Mouse (Mus musculus): ENCODE measurements at regions not wholly inside any gene's neighbourhood (a gene's known extent, or its start where the extent isn't known, plus 50 kb on each side); places are given as distances from the start of the nearest gene placed in this dataset.

DNA sequence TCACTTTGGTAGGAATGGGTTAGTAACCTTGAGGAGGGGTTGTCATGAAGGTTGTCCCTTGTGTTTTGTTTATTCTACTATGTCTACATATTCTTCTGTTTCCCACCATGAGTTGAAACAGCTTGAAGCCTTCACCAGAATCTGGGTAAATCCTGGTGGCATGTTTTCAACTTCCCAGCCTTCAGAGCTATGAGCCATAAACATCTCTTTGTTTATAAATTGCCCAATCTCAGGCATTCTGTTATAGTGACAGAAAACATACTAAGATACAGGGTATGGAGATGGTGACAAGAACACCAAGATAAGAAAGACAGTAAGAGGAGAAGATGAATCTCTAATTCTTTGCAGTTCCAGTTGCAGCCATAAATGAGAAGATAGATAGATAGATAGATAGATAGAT is 396.5 kb downstream of the Tns1 start:
- no peak for DNase-seq (ENCODE audit: low read depth)

GRCm38 (mm10) chr1:73726658-73727057 is 397.6 kb downstream of the Tns1 start:
- DNase-seq (ENCODE audit: low read depth), result no peak

GRCm38 (mm10) chr1:73725486-73725885 is 398.8 kb downstream of the Tns1 start:
- no peak for DNase-seq (ENCODE audit: low read depth)

- no peak for DNase-seq (ENCODE audit: low read depth)
These were observed 399.7 kb downstream of the Tns1 start for GRCm38 (mm10) chr1:73724551-73724950.

DNA sequence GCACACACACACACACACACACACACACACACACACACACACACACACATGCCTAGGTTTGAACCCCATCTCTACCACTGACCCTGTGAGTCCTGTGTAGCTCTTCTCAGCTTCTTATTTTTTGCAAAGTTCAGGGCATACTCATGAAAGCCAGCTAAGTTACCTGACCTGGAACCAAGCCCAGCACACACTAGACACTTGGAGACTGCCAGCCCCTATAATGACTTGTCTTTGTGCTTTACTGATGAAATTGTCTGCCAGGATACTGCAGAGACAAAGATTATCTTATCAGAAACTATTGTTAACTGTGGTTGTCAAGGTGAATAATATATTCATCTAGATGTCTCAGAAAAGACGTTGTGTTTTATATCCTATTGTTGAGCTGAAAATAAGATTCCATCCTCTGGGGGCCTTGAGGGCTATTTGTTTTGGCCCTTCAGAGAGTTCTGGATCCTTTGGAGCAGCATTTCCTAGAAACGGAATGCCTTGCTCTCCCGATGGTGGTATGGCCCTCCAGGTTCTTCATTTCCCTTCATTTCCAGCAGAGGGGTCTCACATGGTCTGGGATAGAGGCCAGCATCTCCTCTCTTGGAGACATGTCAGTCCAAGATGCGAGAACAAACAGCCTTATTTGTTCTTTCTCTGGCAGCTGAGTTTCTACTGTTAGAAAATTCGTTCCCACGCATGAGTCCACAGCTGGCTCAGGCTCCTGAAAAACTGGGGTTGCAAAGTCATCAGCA is 402.6 kb downstream of the Tns1 start:
- DNase-seq (ENCODE audit: low read depth), result no peak

DNA sequence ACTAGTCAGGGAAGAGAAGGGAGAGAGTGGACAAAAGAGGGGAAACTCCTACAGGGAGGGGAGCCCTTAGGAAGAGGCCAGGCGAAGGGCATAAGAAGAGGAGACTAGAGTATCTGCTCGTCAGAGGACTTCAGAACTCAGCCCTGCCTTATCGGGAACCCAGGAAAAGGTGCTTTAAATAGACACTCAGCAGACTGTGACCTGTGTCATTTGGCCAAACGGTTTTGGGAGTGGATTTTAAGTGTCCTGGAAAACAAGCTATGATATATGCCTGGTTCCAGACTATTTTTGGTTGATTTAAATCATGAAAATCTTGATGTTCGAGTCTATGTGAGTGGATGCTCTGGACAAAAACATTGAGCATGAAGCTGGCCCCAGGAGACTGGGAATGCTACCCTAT is 405.8 kb downstream of the Tns1 start:
- DNase-seq (ENCODE audit: low read depth), result no peak

DNA sequence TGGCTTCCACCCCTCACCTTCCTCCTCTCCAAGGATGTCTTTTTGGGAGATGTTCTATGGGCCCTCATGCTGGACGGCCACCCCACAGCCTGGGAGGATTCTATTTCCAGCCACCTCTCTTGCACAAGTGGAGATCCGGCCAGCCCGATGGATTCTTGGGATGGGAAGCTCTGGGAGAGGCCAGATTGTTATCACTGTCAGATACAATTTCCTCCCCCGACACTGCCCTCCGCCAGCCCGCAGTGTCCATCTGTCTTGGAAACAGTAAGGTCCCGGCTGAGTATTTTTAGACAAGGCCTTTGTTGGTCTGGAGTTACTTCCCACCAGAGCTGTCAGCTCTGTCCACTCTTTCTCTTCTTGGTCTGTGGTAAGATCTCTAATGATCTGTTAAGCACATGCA is 406.8 kb downstream of the Tns1 start:
- no peak for DNase-seq (ENCODE audit: low read depth)

- DNase-seq (ENCODE audit: low read depth), result no peak
These were observed 407.3 kb downstream of the Tns1 start for GRCm38 (mm10) chr1:73716901-73717300.

GRCm38 (mm10) chr1:73715571-73715970 is 408.7 kb downstream of the Tns1 start:
- DNase-seq (ENCODE audit: low read depth), result no peak

GRCm38 (mm10) chr1:73702428-73702842 is 421.8 kb downstream of the Tns1 start:
- DNase-seq (ENCODE audit: low read depth), result no peak

DNA sequence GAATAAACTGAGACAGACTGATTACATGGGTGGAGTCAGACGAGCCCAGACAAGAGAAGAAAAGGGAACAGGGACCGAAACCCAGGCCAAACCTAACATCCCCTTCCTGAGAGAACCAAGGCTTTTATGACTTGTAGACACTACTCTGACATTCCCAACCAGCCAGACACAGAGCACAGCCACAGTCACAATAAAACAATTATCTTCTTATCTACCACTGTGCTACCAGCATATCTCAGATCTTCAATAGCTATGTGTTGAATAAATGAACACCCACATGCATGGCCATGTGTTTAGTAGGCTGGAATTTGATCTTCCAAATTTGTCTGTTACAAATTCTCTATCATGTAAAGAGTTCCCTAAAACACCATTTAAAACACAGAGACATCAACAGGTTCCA is 430.7 kb downstream of the Tns1 start:
- no peak for DNase-seq (ENCODE audit: low read depth)

GRCm38 (mm10) chr1:73685734-73686133 is 438.5 kb downstream of the Tns1 start:
- DNase-seq (ENCODE audit: low read depth), result no peak

- no peak for DNase-seq (ENCODE audit: low read depth)
These were observed 439.2 kb downstream of the Tns1 start for GRCm38 (mm10) chr1:73685066-73685465.

DNA sequence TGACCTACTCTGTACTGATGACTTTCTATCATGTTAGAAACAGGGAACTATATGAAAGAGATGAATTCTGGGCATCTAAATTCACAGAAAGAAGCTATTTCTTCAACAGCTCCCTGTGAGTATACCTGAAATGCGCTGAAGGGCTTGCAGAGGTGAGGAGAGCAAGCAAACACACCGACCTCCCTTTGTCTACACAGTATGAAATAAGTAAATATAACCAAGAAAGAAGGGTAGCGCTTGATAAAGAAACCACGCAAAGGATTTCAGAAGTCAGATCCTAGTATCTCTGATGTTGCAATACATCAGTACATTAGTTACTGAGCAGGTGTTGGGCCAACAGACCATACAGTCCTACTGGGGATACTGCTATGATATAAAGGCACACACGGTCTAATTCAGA is 440.1 kb downstream of the Tns1 start:
- DNase-seq (ENCODE audit: low read depth), result no peak

DNA sequence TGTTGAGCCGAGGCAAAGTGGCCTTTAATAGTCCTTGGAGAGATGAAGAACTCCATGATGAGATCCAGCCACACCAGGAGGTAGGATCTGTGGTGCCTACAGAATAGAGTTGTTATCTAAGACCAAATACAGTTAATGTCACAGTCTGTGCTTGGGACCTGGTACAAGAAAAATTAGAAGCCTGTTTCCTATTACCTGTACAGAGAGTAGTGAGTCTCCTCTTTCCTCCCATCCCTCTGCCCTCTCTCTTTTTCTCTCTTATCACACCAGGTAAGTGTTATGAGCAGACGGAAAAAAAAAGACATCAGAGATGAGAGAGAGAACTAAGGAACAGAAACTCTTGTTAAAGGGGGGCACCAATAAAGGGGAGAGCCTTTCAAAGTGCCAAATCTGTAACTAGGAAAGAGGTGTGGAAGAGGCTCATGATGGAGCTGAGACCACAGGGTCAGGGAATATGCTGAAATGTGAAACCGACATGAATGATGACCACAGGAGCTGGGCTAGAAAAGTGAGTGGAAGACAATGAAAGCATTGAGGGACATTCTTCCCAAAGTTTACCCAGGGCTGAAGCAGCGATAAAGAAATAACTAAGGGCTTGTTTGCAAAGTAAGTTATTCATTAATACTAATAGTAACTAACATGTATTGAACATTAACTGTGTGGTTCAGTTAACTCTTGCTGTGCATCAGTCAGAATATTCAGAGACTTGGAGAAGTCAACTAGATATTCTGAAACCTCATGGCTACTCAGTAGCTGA is 440.9 kb downstream of the Tns1 start:
- no peak for DNase-seq (ENCODE audit: low read depth)

DNA sequence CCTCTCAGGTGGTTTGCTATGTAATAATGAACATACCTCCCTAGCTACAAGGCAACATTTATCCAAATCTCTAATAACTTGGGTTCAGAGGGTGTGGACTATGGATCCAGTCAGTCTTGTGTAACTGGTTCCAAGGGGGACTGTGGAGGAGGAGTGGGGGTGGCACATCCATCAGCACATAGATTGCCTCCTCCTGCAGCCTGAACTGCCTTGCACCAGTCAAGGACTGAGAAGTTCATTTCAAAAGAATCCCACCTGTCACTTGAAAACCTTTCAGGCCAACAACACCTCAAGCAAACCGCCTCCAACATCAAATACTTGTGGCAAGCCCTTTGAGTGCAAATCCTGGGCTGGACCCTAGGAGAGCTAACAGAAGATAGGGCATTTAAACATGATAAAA is 442.6 kb downstream of the Tns1 start:
- DNase-seq (ENCODE audit: low read depth), result no peak

DNA sequence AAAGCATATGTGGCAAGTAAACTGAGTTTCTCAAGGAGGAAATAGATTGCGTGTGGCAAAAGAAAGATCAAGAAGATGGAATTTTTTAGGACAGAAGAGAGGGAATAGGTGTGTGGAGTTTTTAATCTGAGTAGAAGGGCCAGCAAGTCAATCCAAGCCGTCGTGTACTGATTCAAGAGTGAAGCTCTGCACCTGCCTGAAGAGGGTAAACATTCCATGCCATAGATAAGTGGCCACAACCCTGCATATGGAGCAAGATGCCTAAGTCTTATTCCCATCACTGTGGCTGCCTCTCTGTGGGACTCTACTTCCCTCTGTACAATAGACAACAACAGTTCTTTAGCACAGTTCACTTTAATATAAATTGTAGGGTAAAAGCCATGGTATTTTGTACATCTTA is 443.4 kb downstream of the Tns1 start:
- DNase-seq (ENCODE audit: low read depth), result no peak

- no peak for DNase-seq (ENCODE audit: low read depth)
These were observed 450.4 kb downstream of the Tns1 start for GRCm38 (mm10) chr1:73673851-73674235.

DNA sequence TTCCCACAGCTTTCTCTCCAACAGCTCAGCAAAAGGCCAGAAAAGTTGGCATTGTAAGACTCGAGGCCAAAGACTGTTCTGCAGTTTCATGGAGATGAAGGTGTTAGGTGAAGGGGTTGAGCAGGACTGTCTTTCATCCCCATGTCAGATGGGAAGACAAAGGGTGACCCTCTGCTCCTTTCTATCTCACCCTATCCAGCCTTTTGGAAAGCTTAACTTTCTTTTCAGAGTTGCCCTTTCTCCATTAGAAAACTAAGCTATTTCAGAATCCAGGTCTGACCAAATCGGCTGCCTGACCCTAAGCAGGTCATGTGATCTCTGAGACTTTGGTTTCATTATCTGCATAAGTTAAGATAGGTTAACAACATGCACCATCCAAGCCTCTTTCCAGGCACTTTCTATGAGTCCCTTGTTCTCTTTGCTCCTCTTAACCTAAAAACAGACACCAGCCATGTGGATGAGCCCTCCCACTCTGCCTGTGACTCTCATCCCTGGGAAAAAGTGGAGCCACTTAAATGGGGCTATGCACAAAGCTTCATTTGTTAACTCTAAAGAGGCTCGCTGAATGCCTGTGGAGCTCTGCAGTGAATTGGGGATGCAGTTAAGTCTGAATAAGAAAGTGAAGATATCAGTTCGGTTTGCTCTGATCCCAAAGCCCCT is 450.9 kb downstream of the Tns1 start:
- DNase-seq (ENCODE audit: low read depth), result no peak

GRCm38 (mm10) chr1:73672239-73672638 is 452.0 kb downstream of the Tns1 start:
- no peak for DNase-seq (ENCODE audit: low read depth)

GRCm38 (mm10) chr1:73668691-73669090 is 455.6 kb downstream of the Tns1 start:
- DNase-seq (ENCODE audit: low read depth), result no peak

DNA sequence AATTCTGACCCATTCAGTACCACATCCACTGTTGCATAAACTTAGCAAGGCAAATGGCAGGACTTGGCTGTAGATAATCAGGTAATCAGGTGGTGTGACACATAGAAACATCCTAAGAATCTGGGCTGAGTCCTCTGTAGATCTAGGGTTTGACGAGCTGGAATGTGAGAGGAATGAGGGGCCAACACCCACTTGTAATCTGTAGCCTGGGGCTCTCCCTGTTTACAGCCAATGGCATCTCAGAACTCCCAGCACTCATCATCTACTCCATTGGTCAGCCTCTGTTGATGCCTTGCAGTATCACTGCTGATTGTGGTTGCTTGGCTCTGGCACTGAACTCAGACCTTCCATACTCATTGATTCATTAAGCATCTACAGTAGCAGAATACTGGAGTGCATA is 460.7 kb downstream of the Tns1 start:
- DNase-seq (ENCODE audit: low read depth), result no peak

- no peak for DNase-seq (ENCODE audit: low read depth)
These were observed 479.2 kb downstream of the Tns1 start for GRCm38 (mm10) chr1:73645011-73645410.
